In genomic region chr9:107624539-107624938, GRCm38 (mm10) we compare ENCODE assay signal across 8 mouse cellular contexts. TPM values are rescaled to one million over a fixed set of nuclear protein-coding genes. Genes with fewer than 3 reads are reported as not detected.
DNase-seq lines count a peak whose midpoint lies in the region; ATAC-seq and TF ChIP-seq lines count a peak whose summit lies in the region.

No protein-coding gene starts in this region.

- no peaks in the 10 kb centered on the region for H3K27me3 ChIP-seq in kidney, embryonic 16.5 days (ENCODE audit: insufficient read depth, low read length)
- H3K27me3 ChIP-seq in midbrain, embryonic 14.5 days (ENCODE audit: control insufficient read depth, insufficient read depth, low read length): no peaks in the 10 kb centered on the region
- no peaks in the 10 kb centered on the region for H3K27me3 ChIP-seq in cerebellum, adult 2 months (ENCODE audit: control insufficient read depth, insufficient read depth, low read length)

- no peak overlapping the region for H3K4me3 ChIP-seq in lung, adult 2 months (replicated peaks; ENCODE audit: extremely low read depth, low read depth, low read length)
- no peak overlapping the region for H3K4me3 ChIP-seq in kidney, embryonic 16.5 days (ENCODE audit: low read length)
- H3K4me3 ChIP-seq in midbrain, embryonic 14.5 days (replicated peaks; ENCODE audit: low read depth, low read length): no peak overlapping the region
- no peak overlapping the region for H3K4me3 ChIP-seq in cerebellum, adult 2 months (replicated peaks; ENCODE audit: insufficient read depth, low read depth, low read length)

- no peak for TF ChIP-seq POLR2A in lung, adult 2 months (IDR thresholded peaks at IDR 0.05; ENCODE audit: borderline replicate concordance, extremely low read depth, low read depth, low read length)
- TF ChIP-seq POLR2A in cerebellum, adult 2 months (IDR thresholded peaks at IDR 0.05; ENCODE audit: borderline replicate concordance, insufficient read depth, low read length): no peak

- 26% methylated on average over 5 of the region's 5 CpGs for WGBS in lung, adult 2 months
- 68% methylated on average over 5 of the region's 5 CpGs for WGBS in kidney, embryonic 16.5 days
- 66% methylated on average over 5 of the region's 5 CpGs for WGBS in midbrain, embryonic 14.5 days
- WGBS in cerebellum, adult 2 months: 70% methylated on average over 5 of the region's 5 CpGs

- H3K9ac ChIP-seq in kidney, embryonic 16.5 days (replicated peaks; ENCODE audit: low read length): peak overlapping the region; percentile 31; the same call in 1 of the 2 replicates
- no peak overlapping the region for H3K9ac ChIP-seq in midbrain, embryonic 14.5 days (replicated peaks; ENCODE audit: low read length)

- peak overlapping the region; percentile 69; the same call in 1 of the 2 replicates for H3K27ac ChIP-seq in kidney, embryonic 16.5 days (ENCODE audit: low read length)
- peak overlapping the region; percentile 99; the same call in 1 of the 2 replicates for H3K27ac ChIP-seq in midbrain, embryonic 14.5 days (replicated peaks; ENCODE audit: low read depth, low read length)
- H3K27ac ChIP-seq in cerebellum, adult 2 months (ENCODE audit: insufficient read depth, low read length): no peak overlapping the region

- ATAC-seq in granulocyte monocyte progenitor cell, adult 5-6 weeks (replicated peaks; ENCODE audit: poor library complexity, severe bottlenecking): peak; percentile 70
- no peak for ATAC-seq in kidney, embryonic 16.5 days (ENCODE audit: low FRiP score, low TSS enrichment)
- ATAC-seq in midbrain, embryonic 14.5 days (ENCODE audit: low FRiP score, low TSS enrichment): no peak

- peaks cover 60% of the 10 kb centered on the region for H3K4me1 ChIP-seq in lung, adult 2 months (ENCODE audit: control insufficient read depth, insufficient read depth, low read length)
- peaks cover 57% of the 10 kb centered on the region for H3K4me1 ChIP-seq in kidney, embryonic 16.5 days (ENCODE audit: insufficient read depth, low read length)
- peaks cover 43% of the 10 kb centered on the region for H3K4me1 ChIP-seq in midbrain, embryonic 14.5 days (ENCODE audit: control insufficient read depth, insufficient read depth, low read length)
- H3K4me1 ChIP-seq in cerebellum, adult 2 months (ENCODE audit: control insufficient read depth, insufficient read depth, low read length): peaks cover 61% of the 10 kb centered on the region

- peak; percentile 76 to 79 for DNase-seq in lung, adult 18-20 months
- no peak for DNase-seq in lung, adult 2 months
- DNase-seq in midbrain, embryonic 14.5 days: no peak
- no peak for DNase-seq in cerebellum, adult 9-10 months
- DNase-seq in left cerebral cortex, adult 18-20 months (ENCODE audit: low spot score in 2 of 2): no peak
- DNase-seq in cerebellum, adult 2 months: no peak

- TF ChIP-seq CTCF in lung, adult 2 months (IDR thresholded peaks at IDR 0.05; ENCODE audit: insufficient read depth, low read length): no peak
- TF ChIP-seq CTCF in cerebellum, adult 2 months (IDR thresholded peaks at IDR 0.05; ENCODE audit: borderline replicate concordance, insufficient read depth, low read depth, low read length): no peak

- peaks cover 21% of the 10 kb centered on the region for H3K36me3 ChIP-seq in kidney, embryonic 16.5 days (ENCODE audit: insufficient read depth, low read length)
- H3K36me3 ChIP-seq in midbrain, embryonic 14.5 days (ENCODE audit: control insufficient read depth, insufficient read depth, low read length): peaks cover 30% of the 10 kb centered on the region

- H3K4me2 ChIP-seq in kidney, embryonic 16.5 days (replicated peaks; ENCODE audit: low read depth, low read length): no peak overlapping the region
- no peak overlapping the region for H3K4me2 ChIP-seq in midbrain, embryonic 14.5 days (ENCODE audit: low read length)

- no peaks in the 10 kb centered on the region for H3K9me3 ChIP-seq in kidney, embryonic 16.5 days (ENCODE audit: low read length)
- no peaks in the 10 kb centered on the region for H3K9me3 ChIP-seq in midbrain, embryonic 14.5 days (ENCODE audit: control insufficient read depth, low read length)

RNA-seq across cellular contexts. Expression of gene Gnai2, which starts 10.6 kb away (rescaled TPM):
- 844 and 991 TPM in 2 replicates for polyA plus RNA-seq in lung, adult 2 months (2012; rRNA removed)
- 410 and 448 TPM in 2 replicates for total RNA-seq in granulocyte monocyte progenitor cell, adult 5-6 weeks (2014; fragmentation: Nextera tagmentation)
- 395 and 452 TPM in 2 replicates for total RNA-seq in granulocyte monocyte progenitor cell, adult 5-6 weeks (2017)
- 447 and 455 TPM in 2 replicates for polyA plus RNA-seq in kidney, embryonic 16.5 days (2015; fragmentation: Nextera tagmentation; extraction: Ambion mirVana)
- polyA plus RNA-seq in midbrain, embryonic 14.5 days (2014; fragmentation: Nextera tagmentation; extraction: Ambion mirVana): 284 and 326 TPM in 2 replicates
- total RNA-seq in left cerebral cortex, adult 18-20 months (2021): 100 to 1,000 TPM; 222 to 239 TPM
- polyA plus RNA-seq in cerebellum, adult 2 months (2012; rRNA removed): 273 and 301 TPM in 2 replicates

RNA-seq across cellular contexts. Expression of gene Sema3b, which starts 15.5 kb away (rescaled TPM):
- 81.0 and 95.6 TPM in 2 replicates for polyA plus RNA-seq in lung, adult 2 months (2012; rRNA removed)
- total RNA-seq in granulocyte monocyte progenitor cell, adult 5-6 weeks (2014; fragmentation: Nextera tagmentation): not detected in 2 replicates
- total RNA-seq in granulocyte monocyte progenitor cell, adult 5-6 weeks (2017): not detected in 2 replicates
- polyA plus RNA-seq in kidney, embryonic 16.5 days (2015; fragmentation: Nextera tagmentation; extraction: Ambion mirVana): 31.3 TPM in 2 replicates
- 1.5 and 3.2 TPM in 2 replicates for polyA plus RNA-seq in midbrain, embryonic 14.5 days (2014; fragmentation: Nextera tagmentation; extraction: Ambion mirVana)
- 1 to 10 TPM; 3.5 to 4.5 TPM for total RNA-seq in left cerebral cortex, adult 18-20 months (2021)
- 3.9 and 6.4 TPM in 2 replicates for polyA plus RNA-seq in cerebellum, adult 2 months (2012; rRNA removed)

RNA-seq across cellular contexts. Expression of gene Ifrd2, which starts 37.1 kb away (rescaled TPM):
- polyA plus RNA-seq in lung, adult 2 months (2012; rRNA removed): 41.5 and 41.8 TPM in 2 replicates
- 89.9 and 105 TPM in 2 replicates for total RNA-seq in granulocyte monocyte progenitor cell, adult 5-6 weeks (2014; fragmentation: Nextera tagmentation)
- 46.9 and 76.8 TPM in 2 replicates for total RNA-seq in granulocyte monocyte progenitor cell, adult 5-6 weeks (2017)
- 60.7 and 64.3 TPM in 2 replicates for polyA plus RNA-seq in kidney, embryonic 16.5 days (2015; fragmentation: Nextera tagmentation; extraction: Ambion mirVana)
- 14.5 and 15.7 TPM in 2 replicates for polyA plus RNA-seq in midbrain, embryonic 14.5 days (2014; fragmentation: Nextera tagmentation; extraction: Ambion mirVana)
- total RNA-seq in left cerebral cortex, adult 18-20 months (2021): 10 to 100 TPM; 11.3 to 11.9 TPM
- 20.2 and 23.4 TPM in 2 replicates for polyA plus RNA-seq in cerebellum, adult 2 months (2012; rRNA removed)

RNA-seq across cellular contexts. Expression of gene Hyal3, which starts 43.9 kb away (rescaled TPM):
- 1.7 and 1.8 TPM in 2 replicates for polyA plus RNA-seq in lung, adult 2 months (2012; rRNA removed)
- total RNA-seq in granulocyte monocyte progenitor cell, adult 5-6 weeks (2014; fragmentation: Nextera tagmentation): 0.34 TPM in 1 of 2 replicates, not detected in the other
- 0.26 and 0.46 TPM in 2 replicates for total RNA-seq in granulocyte monocyte progenitor cell, adult 5-6 weeks (2017)
- 1.3 and 1.6 TPM in 2 replicates for polyA plus RNA-seq in kidney, embryonic 16.5 days (2015; fragmentation: Nextera tagmentation; extraction: Ambion mirVana)
- 0.89 and 1.4 TPM in 2 replicates for polyA plus RNA-seq in midbrain, embryonic 14.5 days (2014; fragmentation: Nextera tagmentation; extraction: Ambion mirVana)
- total RNA-seq in left cerebral cortex, adult 18-20 months (2021): 1 to 10 TPM; 1.6 TPM
- 1.1 TPM in 2 replicates for polyA plus RNA-seq in cerebellum, adult 2 months (2012; rRNA removed)

RNA-seq across cellular contexts. Expression of gene Slc38a3, which starts 44.8 kb away (rescaled TPM):
- 1.8 and 16.1 TPM in 2 replicates for polyA plus RNA-seq in lung, adult 2 months (2012; rRNA removed)
- not detected in 2 replicates for total RNA-seq in granulocyte monocyte progenitor cell, adult 5-6 weeks (2014; fragmentation: Nextera tagmentation)
- total RNA-seq in granulocyte monocyte progenitor cell, adult 5-6 weeks (2017): not detected in 2 replicates
- polyA plus RNA-seq in kidney, embryonic 16.5 days (2015; fragmentation: Nextera tagmentation; extraction: Ambion mirVana): 12.4 and 12.9 TPM in 2 replicates
- 20.4 and 31.9 TPM in 2 replicates for polyA plus RNA-seq in midbrain, embryonic 14.5 days (2014; fragmentation: Nextera tagmentation; extraction: Ambion mirVana)
- 10 to 100 TPM; 66.6 to 84.4 TPM for total RNA-seq in left cerebral cortex, adult 18-20 months (2021)
- 145 and 152 TPM in 2 replicates for polyA plus RNA-seq in cerebellum, adult 2 months (2012; rRNA removed)

Comparison
In these comparisons a context has a peak if more than half of its experiments do, and no peak if none do; other contexts are left out.
1. DNase-seq: peak in lung, adult 18-20 months (2 of 2); none in lung, adult 2 months (single experiment), midbrain, embryonic 14.5 days (single experiment), cerebellum, adult 9-10 months (single experiment), left cerebral cortex, adult 18-20 months (0 of 2) and cerebellum, adult 2 months (0 of 2).